Mouse (Mus musculus): ENCODE data around the gene Hnrnpa2b1.

DNA sequence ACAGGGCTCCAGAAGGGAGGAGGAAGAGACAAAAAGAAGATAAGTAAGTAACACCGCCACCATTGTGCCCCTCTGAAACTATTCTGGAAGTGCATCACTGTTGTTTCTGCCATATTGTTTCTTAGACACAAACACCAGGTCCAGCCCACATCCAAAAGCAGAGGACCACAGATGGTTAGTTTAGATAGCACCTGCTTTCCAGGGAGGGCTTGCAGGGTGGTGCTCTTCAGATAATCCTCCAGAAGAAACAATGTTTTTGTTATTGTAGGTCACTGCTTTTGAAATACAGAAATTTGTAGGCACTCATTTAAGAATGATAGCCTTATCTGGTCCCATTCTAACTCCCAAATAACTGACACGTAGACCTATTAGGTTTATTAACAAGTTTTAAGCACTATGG, 45.2 kb downstream of the Hnrnpa2b1 start:
- TF ChIP-seq POLR2AphosphoS2 (IDR thresholded peaks at IDR 0.05; ENCODE audit: insufficient read length, low read depth) (no peak), USF1 (IDR thresholded peaks at IDR 0.05; ENCODE audit: low read depth) (no peak), POLR2A (IDR thresholded peaks at IDR 0.05; ENCODE audit: insufficient read length, low read depth) (no peak), MAX (IDR thresholded peaks at IDR 0.05; ENCODE audit: low read depth) (no peak), E2F4 (IDR thresholded peaks at IDR 0.05; ENCODE audit: insufficient read depth) (no peak), SRF (IDR thresholded peaks at IDR 0.05; ENCODE audit: control insufficient read depth, insufficient read length, low read depth) (no peak), TCF3 (IDR thresholded peaks at IDR 0.05; ENCODE audit: insufficient read length, low read depth) (no peak), TCF12 (IDR thresholded peaks at IDR 0.05; ENCODE audit: insufficient read depth, poor library complexity, severe bottlenecking) (no peak), MYOG (IDR thresholded peaks at IDR 0.05; ENCODE audit: control insufficient read depth in 1 of 3, insufficient read depth in 1 of 3, insufficient read length in 2 of 3, low read depth in 2 of 3) (no peak), MYOD1 (IDR thresholded peaks at IDR 0.05; ENCODE audit: control insufficient read depth in 1 of 3, insufficient read length in 2 of 3, low read depth in 2 of 3) (no peak), REST (IDR thresholded peaks at IDR 0.05; ENCODE audit: insufficient read depth, insufficient read length) (no peak), CEBPB (IDR thresholded peaks at IDR 0.05; ENCODE audit: insufficient read depth, poor library complexity, severe bottlenecking) (no peak)

Measured in myocyte (in vitro differentiated cells).